Mouse (Mus musculus): ENCODE data around the gene Sost.
A peak's percentile ranks its signal among the peaks of the same experiment; 100 is the strongest.

The Sost gene

DNA sequence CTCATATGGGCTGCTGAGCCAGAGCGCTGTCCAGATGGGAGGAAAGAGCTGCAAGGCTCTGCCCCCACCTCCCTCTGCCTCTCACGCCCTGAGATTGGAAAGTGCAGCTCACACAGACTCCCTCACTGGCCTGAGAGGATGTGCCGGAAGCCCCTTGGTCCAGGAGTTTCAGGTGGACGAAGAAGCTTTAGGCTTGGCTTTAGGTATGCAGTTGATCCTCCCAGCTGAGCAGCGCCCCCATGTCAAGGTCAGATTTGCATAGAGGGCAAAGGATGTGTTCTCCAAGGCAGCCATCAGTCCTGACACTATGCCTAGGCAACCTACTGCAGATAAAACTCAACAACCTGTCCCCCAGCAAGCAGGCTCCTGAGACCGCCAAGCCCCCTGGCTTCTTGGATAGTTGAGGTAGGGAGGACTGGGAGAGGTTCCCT, 16.2 kb upstream of the Sost start:
- DNase-seq: no peak

DNA sequence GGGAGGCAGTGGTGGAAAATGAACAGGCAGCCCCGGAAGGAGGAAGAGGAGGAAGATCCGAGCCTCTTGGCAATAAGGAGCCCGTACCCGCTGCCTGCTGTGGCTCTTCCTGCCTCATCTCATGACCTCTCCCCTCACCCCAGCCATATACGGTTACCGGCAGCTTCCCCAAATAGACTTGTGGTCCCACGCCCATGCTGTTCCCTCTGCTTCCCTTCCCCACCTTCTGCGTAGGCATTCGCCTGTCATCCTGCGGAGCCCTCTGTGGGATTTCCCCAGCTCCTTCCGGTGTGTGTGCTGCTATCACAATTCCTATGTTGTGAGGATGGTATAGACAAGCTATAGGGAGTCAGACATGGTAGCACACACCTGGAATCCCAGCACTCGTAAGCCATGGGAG, 15.0 kb upstream of the Sost start:
- DNase-seq: no peak

DNA sequence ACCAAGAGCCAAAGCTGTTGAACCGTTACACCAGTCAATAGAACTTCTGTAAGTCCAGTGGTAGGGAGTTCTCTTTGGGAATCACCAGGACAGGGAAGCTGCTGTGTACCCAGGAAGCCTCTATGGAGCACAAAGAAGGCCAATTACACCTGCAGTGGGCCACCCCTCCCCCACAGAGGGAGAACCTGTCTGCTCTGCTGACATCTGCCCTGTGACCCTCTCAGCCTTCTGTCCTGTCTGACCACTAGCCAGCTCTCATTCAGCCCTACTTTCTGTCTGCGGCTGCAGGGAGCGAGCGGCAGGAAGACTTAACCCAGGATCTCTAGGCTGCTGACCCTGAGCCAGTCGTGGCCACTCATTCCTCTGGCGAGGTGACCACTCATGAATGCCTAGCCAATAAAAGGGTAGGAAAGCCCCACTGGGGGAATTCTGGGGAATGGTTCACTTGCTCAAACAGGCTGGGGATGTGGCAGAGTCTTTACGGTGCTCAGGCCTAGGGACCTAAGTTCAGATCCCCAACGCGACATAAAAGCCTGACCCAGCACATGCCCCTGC, 13.9 kb upstream of the Sost start:
- no peak for DNase-seq

DNA sequence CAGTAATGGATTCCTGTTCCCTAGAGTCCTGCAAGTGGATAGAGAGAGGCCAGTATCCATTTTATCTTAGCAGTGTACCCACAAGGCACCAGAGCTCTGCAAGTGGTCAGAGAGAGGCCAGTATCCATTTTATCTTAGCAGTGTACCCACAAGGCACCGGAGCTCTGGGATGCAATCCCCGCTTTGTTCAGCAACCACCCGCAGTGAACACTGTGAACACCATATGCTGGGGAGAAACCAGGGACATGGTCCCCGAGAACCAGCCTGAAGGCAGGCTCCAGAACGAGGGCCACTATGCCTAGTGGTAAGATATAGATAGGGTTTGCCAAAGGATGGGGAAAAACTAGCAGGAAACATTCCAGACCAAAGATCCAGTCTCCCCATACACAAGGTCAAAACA, 12.3 kb upstream of the Sost start:
- no peak for DNase-seq

DNA sequence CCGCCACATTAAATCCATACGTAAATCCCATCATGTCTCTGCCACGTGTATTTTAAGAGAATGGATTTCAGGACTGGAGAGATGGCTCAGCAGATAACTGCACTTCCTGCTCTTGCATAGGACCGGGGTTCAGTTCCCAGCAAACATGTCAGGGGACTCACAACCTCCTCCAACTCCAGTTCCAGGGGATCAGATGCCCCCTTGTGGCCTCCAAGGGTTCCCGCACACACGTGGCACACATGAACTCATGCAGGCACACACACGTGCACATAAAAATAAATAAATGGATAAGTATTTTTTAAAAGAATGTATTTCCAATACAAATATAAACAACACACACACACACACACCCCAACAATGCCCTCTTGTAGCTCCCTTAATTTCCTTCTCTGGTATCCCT, 10.1 kb upstream of the Sost start:
- DNase-seq: no peak

DNA sequence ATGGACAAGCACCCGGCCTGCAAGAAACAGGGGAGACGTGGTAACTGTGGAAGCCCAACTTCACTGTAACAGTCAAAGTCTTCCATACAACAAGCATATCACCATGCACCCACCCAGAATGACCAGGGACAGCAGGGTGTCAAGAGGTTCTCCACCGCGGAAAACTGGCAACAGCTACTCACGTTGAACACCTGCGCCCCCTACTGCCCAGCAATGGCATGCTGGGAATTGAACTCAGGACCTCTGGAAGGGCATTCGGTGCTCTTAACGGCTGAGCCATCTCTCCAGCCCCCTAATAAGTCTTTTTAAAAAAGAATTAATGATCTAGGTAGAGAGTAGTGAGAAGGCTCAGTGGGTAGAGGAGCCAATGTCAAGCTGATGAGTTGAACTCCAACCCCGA, 8.1 kb upstream of the Sost start:
- DNase-seq: peak; percentile 12

DNA sequence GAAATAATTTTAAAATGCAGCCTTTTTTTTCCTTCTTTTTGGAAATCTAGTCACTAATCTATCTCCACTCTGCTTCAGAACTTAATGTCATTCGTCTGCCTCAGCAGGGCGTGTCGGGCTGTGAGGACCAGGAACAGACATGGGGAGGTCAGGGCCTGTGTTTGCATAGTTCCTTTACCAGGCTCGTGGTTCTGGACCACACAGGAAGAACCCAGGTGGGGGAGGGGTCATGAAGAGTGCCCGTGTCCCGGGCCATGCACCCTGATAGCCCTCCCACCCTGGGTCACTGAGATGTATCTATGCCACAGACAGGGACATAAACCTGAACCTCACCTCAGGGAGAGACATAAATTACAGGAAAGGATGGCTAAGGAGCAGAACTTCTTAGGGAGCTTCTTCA, 7.4 kb upstream of the Sost start:
- no peak for DNase-seq

DNA sequence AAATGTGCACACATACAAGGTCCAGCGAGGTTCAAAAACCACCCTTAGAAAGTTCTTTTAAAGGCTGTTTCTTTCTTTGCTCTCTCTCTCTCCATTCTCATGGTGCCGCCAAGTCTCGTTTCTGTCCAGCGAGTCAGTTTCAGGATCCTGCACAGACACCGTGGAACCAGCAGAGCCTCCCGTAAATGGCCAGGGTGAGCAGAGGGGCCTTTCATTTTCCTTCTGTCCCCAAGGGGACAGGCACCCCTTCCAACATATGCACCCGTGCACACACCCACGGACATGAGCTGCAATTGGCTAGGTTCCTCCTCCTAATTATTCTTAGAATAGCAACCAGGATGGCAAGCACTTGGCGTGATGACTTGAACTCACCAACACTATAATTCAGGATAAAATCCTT, 6.7 kb upstream of the Sost start:
- DNase-seq: no peak

DNA sequence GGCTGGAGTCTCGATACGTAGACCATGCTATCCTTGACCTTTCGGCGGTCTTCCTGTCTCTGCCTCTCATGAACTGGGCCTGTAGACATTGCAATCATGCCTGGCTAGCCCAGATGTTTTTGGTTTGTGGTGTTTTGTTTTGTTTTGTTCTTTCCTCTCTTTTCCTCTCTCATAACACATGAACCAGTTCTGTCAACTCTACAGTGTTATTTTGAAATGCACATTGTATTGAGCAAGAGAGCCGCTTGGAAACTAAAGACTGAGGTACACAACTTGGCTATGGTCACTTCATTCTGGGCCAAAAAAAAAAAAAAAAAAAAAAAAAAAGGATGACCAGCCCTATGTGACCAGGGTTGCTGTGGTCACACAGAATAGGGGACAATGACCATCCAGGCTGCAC, 5.8 kb upstream of the Sost start:
- DNase-seq: no peak

DNA sequence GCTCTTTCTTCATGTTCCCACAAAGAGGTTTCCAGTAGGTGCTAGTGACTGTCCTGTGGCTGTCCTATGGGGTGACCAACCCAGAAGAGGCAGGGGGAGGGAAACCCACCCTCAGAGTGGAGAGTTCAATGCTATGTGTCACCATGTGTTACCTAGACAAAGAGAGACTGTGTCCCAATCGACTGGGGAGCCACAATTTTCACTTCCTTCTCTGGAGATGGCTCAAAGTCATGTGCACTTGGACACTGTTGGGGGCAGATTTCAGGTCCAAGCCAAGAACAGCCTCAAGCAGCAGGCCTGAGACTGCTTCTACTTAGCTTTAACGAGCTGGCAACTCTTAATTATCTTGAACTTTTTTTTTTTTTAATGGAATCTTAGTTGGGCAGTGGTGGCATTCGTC, 5.3 kb upstream of the Sost start:
- DNase-seq: no peak

DNA sequence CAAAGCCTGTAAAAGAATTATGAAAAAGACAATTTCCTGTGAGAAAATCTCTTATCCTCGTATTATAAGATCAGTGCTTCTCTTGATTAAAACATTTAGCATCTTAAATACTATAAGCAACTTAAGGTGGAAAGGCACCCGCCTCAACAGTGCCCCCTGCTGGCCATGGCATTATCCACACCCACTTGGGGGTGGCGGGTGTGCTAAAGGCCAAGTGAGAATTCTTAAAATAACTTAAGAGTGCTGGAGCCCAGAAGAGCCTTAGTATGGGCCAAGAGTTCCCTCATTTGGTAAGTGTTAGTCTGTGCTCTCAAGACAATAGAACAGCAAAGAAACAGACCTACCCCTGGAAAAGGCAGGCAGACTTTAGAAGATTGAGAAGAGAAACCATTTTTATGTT, 4.6 kb upstream of the Sost start:
- peak; percentile 42 for DNase-seq

DNA sequence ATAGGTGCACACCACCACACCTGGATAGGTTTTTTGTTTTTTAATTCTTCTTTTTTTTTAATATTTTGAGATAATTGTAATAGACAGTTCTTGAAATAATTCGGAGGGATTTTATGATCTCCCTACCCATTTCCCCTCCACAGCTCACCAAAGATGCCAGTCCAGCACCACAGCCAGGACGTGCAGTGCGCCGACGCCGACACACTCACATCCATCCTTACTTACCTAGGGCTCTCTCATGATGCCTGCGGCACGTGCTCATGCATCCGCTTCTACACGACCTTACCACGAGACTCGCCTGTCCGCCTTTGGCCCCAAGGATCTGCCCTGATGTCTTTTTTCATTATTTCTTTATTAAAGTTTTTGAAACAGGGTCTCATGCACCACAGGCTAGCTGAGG, 3.0 kb upstream of the Sost start:
- DNase-seq: no peak

DNA sequence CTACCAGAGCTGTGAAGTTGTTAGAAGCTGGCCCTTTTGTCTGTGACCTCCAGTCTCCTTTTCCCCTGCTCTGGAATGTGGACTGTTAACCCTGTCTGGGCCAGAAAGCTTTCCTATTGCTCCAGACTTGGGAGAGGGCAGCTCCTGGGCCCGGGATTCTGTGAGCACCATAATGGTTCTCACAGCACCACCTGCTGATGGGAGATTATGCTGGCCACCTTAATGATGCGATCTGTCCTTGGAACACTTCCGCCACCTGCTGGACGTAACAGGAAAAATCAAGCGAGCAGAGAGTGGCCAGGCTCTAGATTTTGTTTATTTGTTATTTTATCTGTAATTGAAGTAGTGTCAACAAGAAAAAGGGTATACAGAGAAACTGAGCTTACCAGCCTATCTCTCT, 2.0 kb upstream of the Sost start:
- DNase-seq: peak; percentile 62

DNA sequence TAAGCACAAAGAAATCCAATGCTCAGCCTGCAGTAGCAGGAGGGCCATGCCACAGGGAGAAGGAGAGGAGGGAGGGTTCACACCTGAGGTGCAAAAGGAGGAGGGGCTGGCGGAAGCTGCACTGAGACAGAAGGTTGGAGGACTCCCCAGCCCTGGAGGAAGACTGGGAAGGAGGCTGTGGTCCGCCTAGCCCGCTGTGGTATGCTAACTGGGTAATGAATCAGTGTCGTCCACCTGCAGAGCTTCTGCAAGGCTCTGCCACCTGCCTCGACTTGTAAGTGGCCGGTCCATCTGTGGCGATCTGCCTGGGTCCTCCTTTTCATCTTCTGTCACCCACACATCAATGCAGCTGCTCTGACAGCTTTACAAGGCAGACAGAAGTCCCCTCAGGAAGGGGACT, 1.5 kb upstream of the Sost start:
- DNase-seq: no peak

DNA sequence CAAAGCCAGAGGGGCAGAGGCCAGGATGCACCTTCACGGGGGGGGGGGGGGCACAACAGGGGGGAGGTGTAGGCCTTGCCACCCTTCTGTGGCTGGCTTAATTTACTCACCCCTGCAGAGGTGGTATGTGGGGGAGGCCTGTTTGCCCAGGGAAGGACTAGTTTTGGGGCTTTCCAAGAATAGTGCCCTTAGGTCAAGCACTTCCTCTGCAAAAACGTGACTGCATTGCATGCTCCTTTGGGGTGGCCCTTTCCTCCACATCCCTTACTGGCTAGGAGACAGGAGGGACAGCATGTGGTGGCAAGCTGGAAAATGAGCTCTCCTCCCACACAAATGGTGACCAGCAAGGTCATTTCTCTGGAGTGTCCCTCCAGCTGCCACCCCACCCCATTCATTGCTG, 1.3 kb downstream of the Sost start:
- DNase-seq: no peak

DNA sequence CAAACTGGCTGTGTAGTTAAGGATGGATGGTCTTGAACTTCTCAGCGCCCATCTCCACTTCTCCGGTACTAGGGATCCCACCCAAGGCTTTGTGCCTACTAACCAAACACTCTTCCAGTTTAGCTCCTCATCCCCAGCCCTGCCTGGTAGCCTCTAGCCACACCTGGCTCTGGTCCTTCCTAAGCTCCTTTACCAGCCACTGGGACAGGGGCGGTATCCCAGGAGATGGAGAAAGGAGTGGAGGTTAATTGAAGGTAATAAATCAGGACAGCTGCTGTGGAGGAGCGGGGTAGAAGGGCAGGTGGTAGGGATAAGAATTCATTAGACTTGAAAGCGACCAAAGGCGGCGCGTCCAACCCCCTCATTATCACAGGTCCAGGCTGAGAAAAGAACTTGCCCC, 2.2 kb downstream of the Sost start:
- DNase-seq: no peak

DNA sequence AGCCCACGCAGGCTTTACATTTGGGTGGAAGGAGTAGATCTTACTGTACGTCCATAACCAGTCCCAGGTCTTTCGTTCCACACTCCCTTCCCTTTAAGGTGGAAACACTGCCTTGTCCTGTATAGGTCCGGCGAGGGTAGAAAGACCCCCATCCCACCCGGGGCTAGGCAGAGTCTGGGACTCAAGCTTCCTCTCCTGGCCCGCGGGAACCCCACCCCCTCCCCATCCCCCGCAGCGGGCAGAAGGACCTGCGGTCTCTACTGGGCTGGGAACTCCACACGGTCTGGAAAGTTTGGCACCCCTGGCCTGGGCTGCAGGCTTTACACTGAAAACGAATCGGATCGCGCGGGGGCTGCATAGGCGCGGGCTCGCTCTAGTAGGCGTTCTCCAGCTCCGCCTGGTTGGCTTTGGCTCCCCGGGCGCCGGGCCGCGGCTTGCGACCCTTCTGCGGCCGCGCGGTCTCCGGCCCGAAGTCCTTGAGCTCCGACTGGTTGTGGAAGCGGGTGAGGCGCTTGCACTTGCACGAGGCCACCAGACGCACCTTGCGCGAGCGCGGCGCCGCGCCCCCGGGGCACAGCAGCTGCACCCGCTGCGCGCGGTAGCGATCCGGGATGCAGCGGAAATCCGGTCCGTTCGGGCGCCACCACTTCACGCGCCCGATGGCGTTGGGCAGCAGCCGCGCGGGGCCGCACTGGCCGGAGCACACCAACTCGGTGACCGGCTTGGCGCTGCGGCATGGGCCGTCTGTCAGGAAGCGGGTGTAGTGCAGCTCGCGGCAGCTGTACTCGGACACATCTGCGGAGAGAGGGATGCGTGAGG, 3.1 kb downstream of the Sost start:
- DNase-seq: peak; percentile 9

DNA sequence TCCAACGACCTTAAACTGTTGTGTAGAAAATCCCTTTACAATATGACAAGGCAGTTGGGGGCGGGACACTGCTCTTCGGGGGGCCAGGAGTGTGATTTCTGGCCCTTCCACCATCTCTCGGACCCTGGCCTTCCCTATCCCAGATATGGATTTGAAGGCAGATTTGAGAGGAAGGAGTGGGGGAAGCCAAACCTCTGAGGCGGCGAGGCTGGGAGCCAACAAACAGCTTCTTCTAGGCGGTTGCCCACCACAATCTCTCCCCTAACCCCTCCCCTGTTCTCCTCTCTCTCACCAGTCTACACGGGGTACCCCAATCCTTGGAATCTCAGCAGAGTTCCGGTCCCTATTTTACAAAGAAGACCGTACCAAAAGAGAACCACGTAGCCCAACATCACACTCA, 3.8 kb downstream of the Sost start:
- no peak for DNase-seq

DNA sequence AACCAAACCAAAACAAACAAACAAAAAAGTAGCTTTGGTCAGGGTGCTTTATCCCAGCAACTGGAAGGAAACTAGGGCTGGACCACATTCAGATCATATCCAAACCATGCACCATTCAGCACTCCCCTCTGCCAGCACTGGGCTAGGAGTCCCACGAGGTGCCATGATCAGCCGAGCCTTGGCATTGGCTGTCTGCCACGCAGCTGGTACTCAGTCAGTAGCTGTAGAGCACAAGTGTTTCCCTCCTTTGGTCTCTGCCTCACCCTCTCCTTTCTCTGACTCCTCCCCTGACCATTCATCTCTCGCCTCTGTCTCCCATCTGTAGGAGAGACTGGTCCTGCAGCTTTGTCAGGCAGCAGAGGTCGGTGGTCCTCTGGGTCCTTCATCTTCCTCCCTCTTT, 9.3 kb downstream of the Sost start:
- no peak for DNase-seq

DNA sequence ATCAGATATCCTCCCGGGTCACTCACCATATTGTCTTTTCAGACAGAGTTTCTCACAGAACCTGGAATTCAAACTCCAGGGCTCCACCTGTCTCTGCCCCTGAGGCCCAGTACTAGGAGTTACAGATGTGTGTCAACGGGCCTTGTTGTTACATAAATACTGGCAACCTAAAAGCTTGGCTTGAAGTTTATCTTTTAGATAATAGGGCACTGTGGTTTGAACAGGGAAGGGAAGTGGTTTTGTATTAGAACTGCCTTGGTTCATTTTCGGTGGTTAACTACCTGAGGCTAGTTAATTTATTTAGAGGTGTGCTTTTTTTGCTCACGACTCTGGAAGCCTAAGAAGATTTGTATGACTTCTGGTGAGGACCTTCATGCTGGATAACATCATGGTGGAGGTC, 13.4 kb downstream of the Sost start:
- DNase-seq: no peak

DNA sequence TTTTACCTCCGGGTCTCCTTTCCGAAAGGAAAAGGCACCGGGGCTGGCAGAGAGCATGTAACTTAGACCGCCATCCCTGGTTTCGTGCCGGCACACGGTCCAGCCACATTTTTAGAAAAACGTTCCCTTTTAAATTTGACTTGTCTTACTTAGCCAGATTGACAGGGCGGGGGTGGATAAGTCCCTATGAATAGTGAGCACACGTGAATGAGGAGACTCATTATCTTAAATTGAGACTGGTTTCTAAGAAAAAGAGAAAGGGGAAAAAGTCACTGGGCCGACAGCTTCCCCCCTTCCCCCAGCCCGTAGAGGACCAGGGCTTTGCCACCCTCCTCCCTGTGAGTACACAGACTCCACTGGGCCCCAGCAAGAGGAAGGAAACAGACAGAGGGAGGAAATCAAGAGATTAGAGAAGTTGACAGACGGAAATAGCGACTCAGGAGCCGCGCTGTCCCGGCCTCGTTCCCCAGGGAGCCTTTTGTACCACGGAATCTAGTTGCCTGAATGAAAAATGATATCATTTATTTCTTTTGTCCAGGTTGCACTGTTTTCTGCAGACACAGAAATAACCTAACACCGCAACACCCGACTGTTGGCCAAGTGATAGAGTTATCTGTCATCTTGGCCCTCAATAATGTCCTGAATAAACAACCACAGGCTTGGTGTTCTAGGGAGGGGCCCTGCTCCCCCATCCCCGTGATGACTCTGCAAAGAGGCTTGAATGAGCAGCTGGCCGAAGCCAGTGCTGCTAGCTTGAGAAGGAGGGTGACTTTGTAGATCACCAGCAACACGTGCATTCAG, 14.1 kb downstream of the Sost start:
- DNase-seq: no peak

DNA sequence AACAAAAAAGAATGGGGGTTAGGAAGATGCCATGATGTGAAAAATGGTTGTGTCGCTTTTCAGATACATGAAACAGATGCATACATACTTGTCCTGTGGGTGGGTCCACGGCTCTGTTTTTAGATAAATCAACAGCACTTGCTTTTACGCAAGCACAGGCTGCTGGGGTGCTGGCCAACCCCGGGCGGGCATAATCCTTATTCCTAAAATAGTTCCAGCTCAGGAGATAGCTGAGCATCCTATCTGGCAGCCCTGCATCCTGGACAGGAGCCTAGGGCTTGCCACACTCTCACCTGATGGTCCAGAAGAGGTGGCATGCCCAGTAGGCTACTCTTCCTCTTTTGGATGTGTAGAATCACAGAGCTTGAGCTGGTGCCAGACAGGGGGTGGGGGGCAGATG, 16.8 kb downstream of the Sost start:
- DNase-seq: no peak

DNA sequence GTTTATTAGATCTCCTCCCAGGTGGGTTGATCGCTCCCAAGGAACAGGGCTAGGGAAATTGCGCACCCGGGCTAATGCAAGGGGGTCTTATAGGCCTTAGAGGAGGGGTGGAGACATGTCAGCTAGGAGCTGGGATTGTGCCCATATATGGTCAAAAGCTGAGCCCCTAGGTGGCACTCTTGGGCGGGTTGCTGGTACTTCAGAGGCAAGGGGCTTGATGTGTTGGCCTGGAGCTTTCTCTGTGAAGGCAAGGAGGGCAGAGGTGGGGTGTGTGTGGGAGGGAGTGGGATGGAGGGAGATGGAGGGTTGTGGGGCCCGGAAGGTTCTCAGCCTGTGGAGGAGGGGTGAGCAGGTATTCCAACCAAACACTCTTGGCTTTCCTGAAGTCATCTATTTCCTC, 20.3 kb downstream of the Sost start:
- DNase-seq: no peak

DNA sequence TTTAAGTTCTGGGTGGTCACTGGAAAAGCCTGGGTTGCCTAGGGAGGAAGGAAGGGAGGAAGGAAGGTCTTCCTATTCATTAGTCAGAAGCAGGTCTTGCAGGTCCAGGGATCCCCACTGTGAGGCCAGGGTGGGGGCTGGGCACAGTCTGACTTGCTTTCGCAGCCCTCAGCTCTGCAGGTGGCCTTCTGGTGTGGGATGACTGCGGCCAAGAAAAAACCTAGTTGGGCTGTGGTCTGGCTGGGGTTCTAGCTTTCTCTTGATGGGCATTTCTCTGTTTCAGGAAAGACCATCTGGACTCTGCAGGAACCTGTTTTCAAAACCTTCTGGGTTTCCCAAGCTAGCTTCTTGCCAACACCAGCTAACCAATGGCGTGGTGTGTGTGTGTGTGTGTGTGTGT, 23.8 kb downstream of the Sost start:
- no peak for DNase-seq

All from thymus, postnatal 14 days (tissue).